8 mouse cellular contexts compared by ENCODE assay signal in genomic region chr4:138326077-138326695, GRCm38 (mm10). TPM values are rescaled to one million over a fixed set of nuclear protein-coding genes. Genes with fewer than 3 reads are reported as not detected.
DNase-seq lines count a peak whose midpoint lies in the region; ATAC-seq and TF ChIP-seq lines count a peak whose summit lies in the region.

TSS of gene Pink1 (minus strand) at chr4:138326307.

- intact Hi-C loops in heart, postnatal 25 days (cut with DNase I) = no loop called here

- DNase-seq in ES-E14 (ENCODE audit: low read depth, low spot score) = peak; percentile 62
- DNase-seq in cerebellum, adult 11-12 months = peak; percentile 90
- DNase-seq in heart, postnatal 25 days (ENCODE audit: low spot score) = peak; percentile 85
- DNase-seq in layer of hippocampus, adult 18-20 months (ENCODE audit: low spot score in 2 of 2) = peak; percentile 86 to 96
- DNase-seq in lung, adult 18-20 months = peak; percentile 91 to 93

- H3K36me3 ChIP-seq in ES-E14 (ENCODE audit: control insufficient read depth, insufficient read depth, low read length, poor library complexity, severe bottlenecking) = no peaks in the 10 kb centered on the region; the same call in 1 of the 2 replicates
- no peaks in the 10 kb centered on the region for H3K36me3 ChIP-seq in forebrain, embryonic 16.5 days (ENCODE audit: control insufficient read depth, insufficient read depth)
- H3K36me3 ChIP-seq in neural tube, embryonic 14.5 days (ENCODE audit: control insufficient read depth, insufficient read depth, low read length) = no peaks in the 10 kb centered on the region
- H3K36me3 ChIP-seq in testis, adult 2 months (ENCODE audit: control insufficient read depth, insufficient read depth, low read length) = no peaks in the 10 kb centered on the region

- TF ChIP-seq POLR2A in testis, adult 2 months (IDR thresholded peaks at IDR 0.05; ENCODE audit: control insufficient read depth, low read depth, low read length) = peak; percentile 81

- peak within 1 kb of the TSS; percentile 85 for H3K9ac ChIP-seq in ES-E14 (ENCODE audit: insufficient read depth, low read depth, low read length, poor library complexity, severe bottlenecking)
- peak within 1 kb of the TSS; percentile 89 for H3K9ac ChIP-seq in forebrain, embryonic 16.5 days (replicated peaks; ENCODE audit: low read depth, low read length)
- peak within 1 kb of the TSS; percentile 84 for H3K9ac ChIP-seq in neural tube, embryonic 14.5 days (replicated peaks; ENCODE audit: low read depth, low read length)

- no peaks in the 10 kb centered on the region for H3K27me3 ChIP-seq in forebrain, embryonic 16.5 days (replicated peaks; ENCODE audit: control insufficient read depth, insufficient read depth, low read length)
- H3K27me3 ChIP-seq in neural tube, embryonic 14.5 days (ENCODE audit: control insufficient read depth, insufficient read depth, low read length) = no peaks in the 10 kb centered on the region
- H3K27me3 ChIP-seq in testis, adult 2 months (ENCODE audit: control insufficient read depth, insufficient read depth, low read length) = no peaks in the 10 kb centered on the region

- ATAC-seq in forebrain, embryonic 16.5 days = peak; percentile 66
- ATAC-seq in neural tube, embryonic 14.5 days (ENCODE audit: low read depth) = peak; percentile 84

- 0 out of 2 replicates have a peak, but pooled peaks cover 2% of the 10 kb centered on the region for H3K9me3 ChIP-seq in ES-E14 (ENCODE audit: control insufficient read depth, insufficient read depth, low read depth, low read length)
- no peaks in the 10 kb centered on the region for H3K9me3 ChIP-seq in forebrain, embryonic 16.5 days (ENCODE audit: control insufficient read depth, low read length)
- H3K9me3 ChIP-seq in neural tube, embryonic 14.5 days (ENCODE audit: control insufficient read depth, low read length) = no peaks in the 10 kb centered on the region

- peaks cover 2 to 10% of the 10 kb centered on the region in 2 experiments for H3K4me1 ChIP-seq in ES-E14 (ENCODE audit: control insufficient read depth in 2 of 2, insufficient read depth in 2 of 2, low read length in 2 of 2, poor library complexity in 1 of 2)
- H3K4me1 ChIP-seq in forebrain, embryonic 16.5 days (replicated peaks; ENCODE audit: control insufficient read depth, insufficient read depth, low read length) = peaks cover 17% of the 10 kb centered on the region; the same call in 1 of the 2 replicates
- peaks cover 11% of the 10 kb centered on the region; the same call in 1 of the 2 replicates for H3K4me1 ChIP-seq in neural tube, embryonic 14.5 days (ENCODE audit: control insufficient read depth, insufficient read depth, low read length)
- peaks cover 2% of the 10 kb centered on the region for H3K4me1 ChIP-seq in testis, adult 2 months (ENCODE audit: control insufficient read depth, insufficient read depth, low read length)

- H3K4me2 ChIP-seq in forebrain, embryonic 16.5 days (ENCODE audit: low read length) = peak within 1 kb of the TSS; percentile 45
- H3K4me2 ChIP-seq in neural tube, embryonic 14.5 days (ENCODE audit: low read depth, low read length) = peak within 1 kb of the TSS; percentile 53

- in situ Hi-C loops in ES-E14 (cut with MboI; ENCODE audit: low sequenced_read_pairs in 2 of 2, unreplicated experiment in 2 of 2) = loop anchor here in 1 of 2 experiments (10.0 kb wide), 1 partner anchor 99 kb away; no protein-coding TSS in a partner anchor

- WGBS in forebrain, embryonic 16.5 days = 4% methylated on average over 41 of the region's 41 CpGs
- WGBS in neural tube, embryonic 14.5 days = 4% methylated on average over 40 of the region's 41 CpGs

- peak within 1 kb of the TSS; percentile 66 for H3K27ac ChIP-seq in ES-E14 (ENCODE audit: insufficient read depth, low read depth, low read length, poor library complexity, severe bottlenecking)
- peak within 1 kb of the TSS; percentile 94 for H3K27ac ChIP-seq in forebrain, embryonic 16.5 days (ENCODE audit: low read length)
- H3K27ac ChIP-seq in neural tube, embryonic 14.5 days (ENCODE audit: low read depth, low read length) = peak within 1 kb of the TSS; percentile 92
- H3K27ac ChIP-seq in testis, adult 2 months (ENCODE audit: control insufficient read depth, insufficient read depth, low read depth, low read length) = peak within 1 kb of the TSS; percentile 92

- peak; percentile 95 for TF ChIP-seq CTCF in testis, adult 2 months (IDR thresholded peaks at IDR 0.05; ENCODE audit: control insufficient read depth, insufficient read depth, insufficient replicate concordance, low read depth, low read length)

- H3K4me3 ChIP-seq in ES-E14 (ENCODE audit: insufficient read depth in 1 of 2, low read depth in 1 of 2, low read length in 2 of 2, poor library complexity in 1 of 2, severe bottlenecking in 1 of 2) = peak within 1 kb of the TSS; percentile 88 to 97
- H3K4me3 ChIP-seq in forebrain, embryonic 16.5 days (replicated peaks; ENCODE audit: low read length) = peak within 1 kb of the TSS; percentile 88
- peak within 1 kb of the TSS; percentile 87 for H3K4me3 ChIP-seq in neural tube, embryonic 14.5 days (ENCODE audit: low read depth, low read length)
- peak within 1 kb of the TSS; percentile 89 for H3K4me3 ChIP-seq in testis, adult 2 months (ENCODE audit: control insufficient read depth, low read depth, low read length)

TF ChIP-seq in ES-E14, 5 proteins besides CTCF, POLR2A, EP300 and RAD21:
- TF ChIP-seq ZC3H11A (IDR thresholded peaks at IDR 0.05; ENCODE audit: borderline replicate concordance, low read depth, low read length) = peak; percentile 14; the same call in 1 of the 2 replicates
- TF ChIP-seq ZNF384 (IDR thresholded peaks at IDR 0.05; ENCODE audit: low read depth, low read length) = no peak

RNA-seq across cellular contexts. Expression of gene Pink1, which starts in this region (rescaled TPM):
- total RNA-seq in ES-E14 (2012; rRNA removed) = 13.4 and 14.2 TPM in 2 replicates
- polyA plus RNA-seq in forebrain, embryonic 16.5 days (2015; fragmentation: Nextera tagmentation; extraction: Ambion mirVana) = 91.0 and 92.8 TPM in 2 replicates
- total RNA-seq in heart, postnatal 25 days (2021) = 100 to 1,000 TPM; 560 to 591 TPM
- 100 to 1,000 TPM; 309 to 311 TPM for total RNA-seq in layer of hippocampus, adult 18-20 months (2021)
- polyA plus RNA-seq in neural tube, embryonic 14.5 days (2014; fragmentation: Nextera tagmentation; extraction: Ambion mirVana) = 49.0 and 67.6 TPM in 2 replicates
- 134 and 160 TPM in 2 replicates for polyA plus RNA-seq in testis, adult 2 months (2012; rRNA removed)

Comparison
In these comparisons a context has a peak if more than half of its experiments do, and no peak if none do; other contexts are left out.
1. Peak in every context shown above with its lines: DNase-seq, ATAC-seq, H3K4me3 ChIP-seq and H3K27ac ChIP-seq.
2. RNA of gene Pink1 (total RNA-seq): 560 to 591 TPM in heart, postnatal 25 days and 309 to 311 TPM in layer of hippocampus, adult 18-20 months; 13.4 to 14.2 TPM in ES-E14; every median in the first group is over 10 times any median in the second.